Mouse (Mus musculus) embryonic fibroblast, embryonic 13.5 days (primary cell): ENCODE data around the gene Ccl5.

Experiments used
- CTCF ChIP-seq: IDR thresholded peaks from 2 replicates; pipeline ENCODE4 v1.5.1; 2011; ENCODE audit warnings: mild to moderate bottlenecking, control low read depth, low read length, moderate library complexity, borderline replicate concordance; ENCODE audit not compliant: insufficient read depth
- POLR2A ChIP-seq: IDR thresholded peaks from 2 replicates; pipeline ENCODE4 v1.6.1; 2011; ENCODE audit warnings: low read depth, mild to moderate bottlenecking, control low read depth, low read length, moderate library complexity

DNA sequence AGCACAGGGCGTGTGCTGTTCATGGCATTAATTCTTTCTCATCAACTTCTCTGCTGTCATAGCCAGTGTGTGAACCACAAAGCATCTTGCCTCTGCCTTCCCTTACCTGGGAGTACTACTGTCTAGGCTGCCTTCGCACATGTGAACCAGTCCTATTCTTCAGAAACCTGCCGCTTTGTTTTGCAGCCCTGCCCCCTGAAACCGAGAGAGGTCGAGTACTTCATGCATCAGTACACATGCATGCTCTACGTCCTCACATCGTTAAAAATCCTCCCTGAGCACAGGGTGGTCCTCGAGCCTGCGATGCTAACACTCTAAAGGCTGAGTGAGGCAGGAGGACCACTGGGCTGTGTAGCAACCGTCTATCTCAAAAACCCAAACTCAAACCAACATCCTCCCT is 26.8 kb upstream of the Ccl5 start:
- TF ChIP-seq POLR2A, result no peak
- no peak for TF ChIP-seq CTCF
